Mouse (Mus musculus): ENCODE measurements around the gene Mpp4. TPM values are rescaled to one million over a fixed set of nuclear protein-coding genes. Genes with fewer than 3 reads are reported as not detected.

The Mpp4 gene
- polyA plus RNA-seq, 1 experiment from 2014 or later: 6.2 TPM

GRCm38 (mm10) chr1:59168556-59168955 lies 5.4 kb upstream of the Mpp4 start:
- DNase-seq (ENCODE audit: low spot score): no peak

GRCm38 (mm10) chr1:59167654-59168425 lies 4.7 kb upstream of the Mpp4 start:
- peak; percentile 67 for DNase-seq (ENCODE audit: low spot score)

- DNase-seq (ENCODE audit: low spot score): no peak
These were observed 3.2 kb upstream of the Mpp4 start for GRCm38 (mm10) chr1:59166232-59166905.

- DNase-seq (ENCODE audit: low spot score): no peak
These were observed 729 bp upstream of the Mpp4 start for GRCm38 (mm10) chr1:59163918-59164317.

- DNase-seq (ENCODE audit: low spot score): no peak
These were observed 722 bp downstream of the Mpp4 start for GRCm38 (mm10) chr1:59162309-59163024.

- DNase-seq (ENCODE audit: low spot score): no peak
These were observed 1.8 kb downstream of the Mpp4 start for GRCm38 (mm10) chr1:59161396-59161795.

- DNase-seq (ENCODE audit: low spot score): no peak
These were observed 2.3 kb downstream of the Mpp4 start for GRCm38 (mm10) chr1:59160871-59161270.

GRCm38 (mm10) chr1:59159136-59159535 lies 4.1 kb downstream of the Mpp4 start:
- DNase-seq (ENCODE audit: low spot score): no peak

- no peak for DNase-seq (ENCODE audit: low spot score)
These were observed 4.7 kb downstream of the Mpp4 start for GRCm38 (mm10) chr1:59158498-59158897.

- no peak for DNase-seq (ENCODE audit: low spot score)
These were observed 5.3 kb downstream of the Mpp4 start for GRCm38 (mm10) chr1:59157846-59158245.

- no peak for DNase-seq (ENCODE audit: low spot score)
These were observed 10.8 kb downstream of the Mpp4 start for GRCm38 (mm10) chr1:59152346-59152745.

- peak; percentile 81 for DNase-seq (ENCODE audit: low spot score)
These were observed 12.6 kb downstream of the Mpp4 start for GRCm38 (mm10) chr1:59150542-59150941.

GRCm38 (mm10) chr1:59144543-59144942 lies 18.6 kb downstream of the Mpp4 start:
- DNase-seq (ENCODE audit: low spot score): peak; percentile 15

GRCm38 (mm10) chr1:59142809-59143208 lies 20.4 kb downstream of the Mpp4 start:
- peak; percentile 80 for DNase-seq (ENCODE audit: low spot score)

- no peak for DNase-seq (ENCODE audit: low spot score)
These were observed 28.8 kb downstream of the Mpp4 start for GRCm38 (mm10) chr1:59134419-59134818.

GRCm38 (mm10) chr1:59128879-59129278 lies 34.3 kb downstream of the Mpp4 start:
- DNase-seq (ENCODE audit: low spot score): no peak

GRCm38 (mm10) chr1:59125558-59125957 lies 37.6 kb downstream of the Mpp4 start:
- no peak for DNase-seq (ENCODE audit: low spot score)

- DNase-seq (ENCODE audit: low spot score): peak; percentile 84
These were observed 43.3 kb downstream of the Mpp4 start, which contains the start of gene Tmem237 for GRCm38 (mm10) chr1:59119720-59120457. Gene Tmem237, minus strand, starts transcription at chr1:59120408.

- no peak for DNase-seq (ENCODE audit: low spot score)
These were observed 52.7 kb downstream of the Mpp4 start for GRCm38 (mm10) chr1:59110524-59110923.

- DNase-seq (ENCODE audit: low spot score): no peak
These were observed 61.1 kb downstream of the Mpp4 start for GRCm38 (mm10) chr1:59102071-59102470.

GRCm38 (mm10) chr1:59101020-59101419 lies 62.2 kb downstream of the Mpp4 start:
- no peak for DNase-seq (ENCODE audit: low spot score)

Data from thymus, postnatal 0 days (tissue).